Mouse (Mus musculus) megakaryocyte, embryonic 14.5 days (primary cell): ENCODE measurements at regions not wholly inside any gene's neighbourhood (a gene's known extent, or its start where the extent isn't known, plus 50 kb on each side); places are given as distances from the start of the nearest gene placed in this dataset.

Experiments
- H3K27me3 ChIP-seq: replicated peaks from 2 replicates; pipeline ENCODE3; 2012; ENCODE audit warnings: inconsistent platforms
- H3K36me3 ChIP-seq: replicated peaks from 2 replicates; pipeline ENCODE3; 2012; ENCODE audit warnings: low read length, inconsistent platforms, mixed read lengths
- H3K4me1 ChIP-seq: 2 replicates; pipeline ENCODE4 v1.6.1; 2012; ENCODE audit warnings: inconsistent platforms
- H3K4me3 ChIP-seq: replicated peaks from 2 replicates; pipeline ENCODE3; 2012; ENCODE audit warnings: moderate library complexity, mild to moderate bottlenecking, inconsistent platforms
- H3K9me3 ChIP-seq: 2 replicates; pipeline ENCODE4 v1.6.1; 2012; ENCODE audit warnings: inconsistent platforms
- FLI1 ChIP-seq: IDR thresholded peaks from 2 replicates; pipeline ENCODE4 v1.6.1; 2012; ENCODE audit warnings: low read length, inconsistent platforms, mixed read lengths
- GATA1 ChIP-seq: IDR thresholded peaks from 3 replicates; pipeline ENCODE4 v1.6.1; 2012; ENCODE audit warnings: mixed read lengths, low read length, inconsistent platforms, borderline replicate concordance

GRCm38 (mm10) chr3:143952289-143952688, 252.7 kb downstream of the Lmo4 start:
- Histone ChIP-seq H3K4me1 (no peaks in the 10 kb centered on the region), H3K27me3 (no peaks in the 10 kb centered on the region), H3K9me3 (peaks cover 33% of the 10 kb centered on the region), H3K4me3 (no peak overlapping the region), H3K36me3 (no peaks in the 10 kb centered on the region)
- TF ChIP-seq GATA1 (no peak), FLI1 (no peak)

- H3K36me3 ChIP-seq = no peaks in the 10 kb centered on the region
- H3K9me3 ChIP-seq = peaks cover 18% of the 10 kb centered on the region
- H3K4me1 ChIP-seq = no peaks in the 10 kb centered on the region
- no peak overlapping the region for H3K4me3 ChIP-seq
- TF ChIP-seq FLI1 (no peak), GATA1 (no peak)
- H3K27me3 ChIP-seq = no peaks in the 10 kb centered on the region
These were observed 255.4 kb downstream of the Lmo4 start for GRCm38 (mm10) chr3:143949656-143950055.

GRCm38 (mm10) chr3:143949026-143949637, 255.9 kb downstream of the Lmo4 start:
- Histone ChIP-seq H3K27me3 (no peaks in the 10 kb centered on the region), H3K36me3 (no peaks in the 10 kb centered on the region), H3K9me3 (peaks cover 12% of the 10 kb centered on the region), H3K4me3 (no peak overlapping the region), H3K4me1 (no peaks in the 10 kb centered on the region)
- TF ChIP-seq GATA1 (no peak), FLI1 (no peak)

- no peak overlapping the region for H3K4me3 ChIP-seq
- no peaks in the 10 kb centered on the region for H3K27me3 ChIP-seq
- peaks cover 11% of the 10 kb centered on the region for H3K9me3 ChIP-seq
- TF ChIP-seq FLI1 (no peak), GATA1 (no peak)
- no peaks in the 10 kb centered on the region for H3K4me1 ChIP-seq
- no peaks in the 10 kb centered on the region for H3K36me3 ChIP-seq
These were observed 257.1 kb downstream of the Lmo4 start for GRCm38 (mm10) chr3:143947938-143948267.

- Histone ChIP-seq H3K4me1 (no peaks in the 10 kb centered on the region), H3K9me3 (peaks cover 10% of the 10 kb centered on the region), H3K27me3 (no peaks in the 10 kb centered on the region), H3K36me3 (no peaks in the 10 kb centered on the region), H3K4me3 (no peak overlapping the region)
- TF ChIP-seq GATA1 = no peak
These were observed 257.7 kb downstream of the Lmo4 start for GRCm38 (mm10) chr3:143947079-143947937.

- H3K9me3 ChIP-seq = no peaks in the 10 kb centered on the region
- H3K4me3 ChIP-seq = no peak overlapping the region
- TF ChIP-seq FLI1 = no peak
- no peak for TF ChIP-seq GATA1
- no peaks in the 10 kb centered on the region for H3K4me1 ChIP-seq
- H3K36me3 ChIP-seq = no peaks in the 10 kb centered on the region
- H3K27me3 ChIP-seq = no peaks in the 10 kb centered on the region
These were observed 265.8 kb downstream of the Lmo4 start for GRCm38 (mm10) chr3:143939068-143939709.

- no peaks in the 10 kb centered on the region for H3K36me3 ChIP-seq
- H3K9me3 ChIP-seq = no peaks in the 10 kb centered on the region; the same call in 1 of the 2 replicates
- no peaks in the 10 kb centered on the region for H3K4me1 ChIP-seq
- H3K4me3 ChIP-seq = no peak overlapping the region
- TF ChIP-seq GATA1 (no peak), FLI1 (no peak)
- no peaks in the 10 kb centered on the region for H3K27me3 ChIP-seq
These were observed 279.7 kb downstream of the Lmo4 start for GRCm38 (mm10) chr3:143925322-143925721.

GRCm38 (mm10) chr3:143919744-143920143, 285.3 kb downstream of the Lmo4 start:
- H3K4me3 ChIP-seq = no peak overlapping the region
- peaks cover 2% of the 10 kb centered on the region; the same call in 1 of the 2 replicates for H3K4me1 ChIP-seq
- TF ChIP-seq GATA1 (no peak), FLI1 (no peak)
- no peaks in the 10 kb centered on the region for H3K36me3 ChIP-seq
- no peaks in the 10 kb centered on the region; the same call in 1 of the 2 replicates for H3K9me3 ChIP-seq
- no peaks in the 10 kb centered on the region for H3K27me3 ChIP-seq

GRCm38 (mm10) chr3:143914341-143915217, 290.4 kb downstream of the Lmo4 start:
- no peaks in the 10 kb centered on the region for H3K27me3 ChIP-seq
- 0 out of 2 replicates have a peak, but pooled peaks cover 6% of the 10 kb centered on the region for H3K9me3 ChIP-seq
- no peaks in the 10 kb centered on the region for H3K36me3 ChIP-seq
- H3K4me3 ChIP-seq = no peak overlapping the region
- no peak for TF ChIP-seq GATA1
- TF ChIP-seq FLI1 = no peak
- H3K4me1 ChIP-seq = peaks cover 7% of the 10 kb centered on the region

GRCm38 (mm10) chr3:143913044-143913574, 291.9 kb downstream of the Lmo4 start:
- Histone ChIP-seq H3K27me3 (no peaks in the 10 kb centered on the region), H3K36me3 (no peaks in the 10 kb centered on the region), H3K4me1 (peaks cover 7% of the 10 kb centered on the region), H3K4me3 (no peak overlapping the region), H3K9me3 (0 out of 2 replicates have a peak, but pooled peaks cover 11% of the 10 kb centered on the region)
- TF ChIP-seq FLI1 (no peak), GATA1 (no peak)
